Mouse (Mus musculus) MEL (cell line): Measurements from ENCODE around the gene Slc15a2. TPM values are rescaled to one million over a fixed set of nuclear protein-coding genes. Genes with fewer than 3 reads are reported as not detected.

Source experiments
- DNase-seq: peaks from one replicate; pipeline ENCODE4 v3.0.0; 2011; ENCODE audit warnings: low read depth, low spot score
- H3K27ac ChIP-seq: 2 replicates; pipeline ENCODE4 v1.5.1; 2012; ENCODE audit warnings: low read depth, mild to moderate bottlenecking, control low read depth, low read length, moderate library complexity; ENCODE audit not compliant: control insufficient read depth
- H3K27me3 ChIP-seq, 2 experiments: fragments of 150-350 bp in 1 of 2; sonication (generic) in 1 of 2; 2 replicates each; pipeline ENCODE4 v1.6.1; 2012; ENCODE audit warnings: low read length in 2 of 2, mild to moderate bottlenecking in 2 of 2, improper control_type of control experiment in 1 of 2, moderate library complexity in 1 of 2; ENCODE audit not compliant: insufficient read depth in 2 of 2, control insufficient read depth in 1 of 2
- H3K36me3 ChIP-seq, 2 experiments: 2 replicates each; pipeline ENCODE4 v1.6.1; 2012 to 2014; ENCODE audit warnings: low read length in 2 of 2, improper control_type of control experiment in 1 of 2, inconsistent platforms in 1 of 2, mild to moderate bottlenecking in 1 of 2; ENCODE audit not compliant: insufficient read depth in 2 of 2, control insufficient read depth in 1 of 2
- H3K4me1 ChIP-seq, 2 experiments: fragments of 150-350 bp in 1 of 2; sonication (generic) in 1 of 2; 2 replicates each; pipeline ENCODE4 v1.6.1; 2012; ENCODE audit warnings: low read length in 2 of 2, improper control_type of control experiment in 1 of 2, mild to moderate bottlenecking in 1 of 2; ENCODE audit not compliant: insufficient read depth in 2 of 2, control insufficient read depth in 1 of 2
- H3K4me3 ChIP-seq, 2 experiments: fragments of 150-350 bp in 1 of 2; sonication (generic) in 1 of 2; 2 replicates each; pipeline ENCODE4 v1.5.1; 2012; ENCODE audit warnings: low read depth in 2 of 2, low read length in 2 of 2, mild to moderate bottlenecking in 2 of 2, moderate library complexity in 2 of 2, control low read depth in 1 of 2, improper control_type of control experiment in 1 of 2; ENCODE audit not compliant: control insufficient read depth in 1 of 2, insufficient read depth in 1 of 2
- H3K79me2 ChIP-seq: 2 replicates; pipeline ENCODE4 v1.6.1; 2012; ENCODE audit warnings: mild to moderate bottlenecking, low read length, moderate library complexity; ENCODE audit not compliant: control insufficient read depth, poor library complexity, insufficient read depth
- H3K9ac ChIP-seq: 2 replicates; pipeline ENCODE4 v1.6.1; 2012; ENCODE audit warnings: low read depth, mild to moderate bottlenecking, control low read depth, low read length, moderate library complexity; ENCODE audit not compliant: control insufficient read depth, poor library complexity, severe bottlenecking
- H3K9me3 ChIP-seq: fragments of 150-350 bp; sonication (generic); replicated peaks from 2 replicates; pipeline ENCODE4 v1.6.1; 2012; ENCODE audit warnings: mild to moderate bottlenecking, low read length, improper control_type of control experiment, moderate library complexity; ENCODE audit not compliant: insufficient read depth
- CHD1 ChIP-seq: IDR thresholded peaks from 2 replicates; pipeline ENCODE4 v1.6.1; 2012; ENCODE audit warnings: low read depth, mild to moderate bottlenecking, inconsistent platforms, low read length, improper control_type of control experiment
- CHD2 ChIP-seq: IDR thresholded peaks from 2 replicates; pipeline ENCODE4 v1.6.1; 2011; ENCODE audit warnings: low read length, improper control_type of control experiment
- CTCF ChIP-seq, 3 experiments: IDR thresholded peaks in 2 of 3; conservative IDR thresholded peaks in 1 of 3; 2 replicates each; pipeline ENCODE4 v1.5.1; 2011 to 2012; ENCODE audit warnings: low read length in 3 of 3, low read depth in 2 of 3, mild to moderate bottlenecking in 2 of 3, improper control_type of control experiment in 1 of 3, inconsistent platforms in 1 of 3, mixed read lengths in 1 of 3, moderate library complexity in 1 of 3; ENCODE audit not compliant: control insufficient read depth in 1 of 3, insufficient read depth in 1 of 3, poor library complexity in 1 of 3, severe bottlenecking in 1 of 3
- GABPA ChIP-seq: IDR thresholded peaks from 2 replicates; pipeline ENCODE4 v1.6.1; 2012; ENCODE audit warnings: low read depth, mild to moderate bottlenecking, inconsistent platforms, low read length, improper control_type of control experiment, moderate library complexity
- MAX ChIP-seq: IDR thresholded peaks from 2 replicates; pipeline ENCODE4 v1.6.1; 2011; ENCODE audit warnings: low read length, improper control_type of control experiment
- MAZ ChIP-seq: IDR thresholded peaks from 2 replicates; pipeline ENCODE4 v1.6.1; 2012; ENCODE audit warnings: low read depth, mild to moderate bottlenecking, inconsistent platforms, low read length, improper control_type of control experiment
- MYC ChIP-seq: IDR thresholded peaks from 2 replicates; pipeline ENCODE4 v1.6.1; 2011; ENCODE audit warnings: low read depth, mild to moderate bottlenecking, low read length, improper control_type of control experiment, moderate library complexity
- NELFE ChIP-seq: IDR thresholded peaks from 2 replicates; pipeline ENCODE4 v1.6.1; 2011; ENCODE audit warnings: low read depth, low read length, improper control_type of control experiment
- POLR2A ChIP-seq, 2 experiments: IDR thresholded peaks; 2 replicates each; pipeline ENCODE4 v1.6.1; 2011 to 2012; ENCODE audit warnings: low read length in 2 of 2, mild to moderate bottlenecking in 2 of 2, control low read depth in 1 of 2, improper control_type of control experiment in 1 of 2, low read depth in 1 of 2, moderate library complexity in 1 of 2; ENCODE audit not compliant: control insufficient read depth in 1 of 2, insufficient read depth in 1 of 2, poor library complexity in 1 of 2
- POLR2AphosphoS2 ChIP-seq: IDR thresholded peaks from 2 replicates; pipeline ENCODE4 v1.6.1; 2011; ENCODE audit warnings: low read length, improper control_type of control experiment
- POLR2AphosphoS5 ChIP-seq: IDR thresholded peaks from 2 replicates; pipeline ENCODE4 v1.6.1; 2012; ENCODE audit warnings: low read depth, borderline replicate concordance, mild to moderate bottlenecking, inconsistent platforms, low read length, moderate library complexity, mixed read lengths
- RAD21 ChIP-seq: IDR thresholded peaks from 2 replicates; pipeline ENCODE4 v1.6.1; 2011; ENCODE audit warnings: mild to moderate bottlenecking, low read depth, low read length, improper control_type of control experiment
- RCOR1 ChIP-seq: IDR thresholded peaks from 2 replicates; pipeline ENCODE4 v1.6.1; 2012; ENCODE audit warnings: low read depth, mild to moderate bottlenecking, inconsistent platforms, low read length, improper control_type of control experiment
- SMC3 ChIP-seq: IDR thresholded peaks from 2 replicates; pipeline ENCODE4 v1.6.1; 2011; ENCODE audit warnings: low read depth, low read length, improper control_type of control experiment
- TBP ChIP-seq: IDR thresholded peaks from 2 replicates; pipeline ENCODE4 v1.8.0; 2011; ENCODE audit warnings: low read depth, low read length, improper control_type of control experiment
- TCF12 ChIP-seq: IDR thresholded peaks from 2 replicates; pipeline ENCODE4 v1.6.1; 2014; ENCODE audit warnings: low read depth, mild to moderate bottlenecking, inconsistent platforms, low read length, improper control_type of control experiment, moderate library complexity
- USF1 ChIP-seq: IDR thresholded peaks from 2 replicates; pipeline ENCODE4 v1.6.1; 2014; ENCODE audit warnings: low read depth, mild to moderate bottlenecking, inconsistent platforms, low read length, improper control_type of control experiment, moderate library complexity
- ZKSCAN1 ChIP-seq: IDR thresholded peaks from 2 replicates; pipeline ENCODE4 v1.6.1; 2012; ENCODE audit warnings: low read depth, mild to moderate bottlenecking, inconsistent platforms, low read length, improper control_type of control experiment, moderate library complexity
- ZMIZ1 ChIP-seq: IDR thresholded peaks from 2 replicates; pipeline ENCODE4 v1.6.1; 2012; ENCODE audit warnings: low read depth, mild to moderate bottlenecking, inconsistent platforms, low read length, improper control_type of control experiment, moderate library complexity
- ZNF384 ChIP-seq: IDR thresholded peaks from 2 replicates; pipeline ENCODE4 v1.6.1; 2012; ENCODE audit warnings: low read depth, mild to moderate bottlenecking, inconsistent platforms, low read length, improper control_type of control experiment
- polyA plus RNA-seq, 2 experiments: library from polyadenylated mRNA; stranded (reverse) in 1 of 2; unstranded in 1 of 2; fragments of >175 nt in 1 of 2; fragments of >200 nt in 1 of 2; gene quantifications; 2 replicates each; pipeline versions ENCODE4 v1.2.1 to v1.2.4; 2012; ENCODE audit warnings: low replicate concordance in 2 of 2, low read depth in 1 of 2; ENCODE audit not compliant: insufficient read length in 2 of 2, insufficient read depth in 1 of 2, missing spikeins in 1 of 2
- total RNA-seq: library from RNA; depleted of rRNA; stranded (reverse); fragments of 300-350 nt; gene quantifications from 2 replicates; pipeline ENCODE4 v1.2.3, GENCODE M21; 2012

Slc15a2 gene
- total and polyA plus RNA-seq, 3 experiments: not detected

DNA sequence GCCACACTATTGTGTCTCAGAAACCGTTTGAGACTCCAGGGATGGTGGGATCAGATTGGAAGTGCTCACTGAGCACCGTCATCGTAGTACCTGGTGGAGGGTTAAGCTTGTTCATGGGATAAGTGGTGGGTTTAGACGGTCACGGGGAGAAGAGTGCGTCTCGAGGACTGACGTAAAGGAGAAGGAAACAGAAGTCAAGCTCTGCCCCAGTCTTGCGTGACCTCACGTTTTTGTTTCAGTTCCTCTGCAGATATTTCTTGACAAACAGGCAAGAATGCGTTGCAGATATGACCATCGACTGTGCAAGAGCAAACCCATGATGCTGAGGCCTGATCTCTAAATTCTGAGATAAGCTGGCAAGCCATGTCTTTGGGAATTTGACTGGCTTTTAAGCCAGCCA is 73.0 kb downstream of the Slc15a2 start:
- TF ChIP-seq MAX (no peak), POLR2AphosphoS5 (no peak), RCOR1 (no peak), NELFE (no peak), USF1 (no peak), TCF12 (no peak), ZKSCAN1 (no peak), POLR2A (IDR thresholded peaks at IDR 0.05; ENCODE audit: control insufficient read depth in 1 of 2, insufficient read depth in 1 of 2, low read depth in 1 of 2, low read length in 2 of 2, poor library complexity in 1 of 2) (no peak), POLR2AphosphoS2 (no peak), CTCF (IDR thresholded peaks at IDR 0.05 in 2 of 3, conservative IDR thresholded peaks at IDR 0.05 in 1 of 3; ENCODE audit: control insufficient read depth in 1 of 3, insufficient read depth in 1 of 3, low read depth in 2 of 3, low read length in 3 of 3, poor library complexity in 1 of 3, severe bottlenecking in 1 of 3) (no peak), SMC3 (no peak), ZNF384 (no peak), CHD2 (no peak), CHD1 (no peak), TBP (no peak), MYC (no peak)
- H3K4me3 ChIP-seq: no peak overlapping the region
- H3K9ac ChIP-seq: no peak overlapping the region
- no peaks in the 10 kb centered on the region for H3K4me1 ChIP-seq
- no peaks in the 10 kb centered on the region for H3K27me3 ChIP-seq
- H3K79me2 ChIP-seq: no peaks in the 10 kb centered on the region
- no peaks in the 10 kb centered on the region for H3K9me3 ChIP-seq
- no peak overlapping the region for H3K27ac ChIP-seq
- no peak for DNase-seq
- H3K36me3 ChIP-seq: no peaks in the 10 kb centered on the region

DNA sequence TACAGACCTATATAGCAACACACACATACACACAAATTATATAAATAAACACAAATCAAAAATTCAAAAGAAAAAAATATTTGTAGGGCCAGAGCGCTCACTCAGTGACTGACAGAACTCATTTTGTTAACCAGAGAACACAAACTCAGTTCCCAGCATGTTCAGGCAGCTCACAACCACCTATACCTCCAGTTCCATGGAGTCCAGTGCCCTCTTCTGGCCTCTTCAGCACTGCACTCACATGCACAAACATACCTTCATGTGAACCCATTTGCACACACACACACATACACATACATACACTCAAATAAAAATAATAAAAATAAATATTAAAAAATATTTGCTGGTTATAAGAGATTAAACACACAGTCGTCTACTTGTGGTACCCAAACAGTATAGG is 74.0 kb downstream of the Slc15a2 start:
- no peaks in the 10 kb centered on the region for H3K9me3 ChIP-seq
- no peak overlapping the region for H3K9ac ChIP-seq
- H3K27me3 ChIP-seq: no peaks in the 10 kb centered on the region
- no peaks in the 10 kb centered on the region for H3K36me3 ChIP-seq
- H3K27ac ChIP-seq: no peak overlapping the region
- no peak overlapping the region for H3K4me3 ChIP-seq
- no peaks in the 10 kb centered on the region for H3K79me2 ChIP-seq
- no peak for TF ChIP-seq CHD2
- peak; percentile 35 for TF ChIP-seq SMC3
- peak in 2 of 3 experiments; percentile 30 to 31; a peak in 3 of 6 replicates for TF ChIP-seq CTCF (IDR thresholded peaks at IDR 0.05 in 2 of 3, conservative IDR thresholded peaks at IDR 0.05 in 1 of 3; ENCODE audit: control insufficient read depth in 1 of 3, insufficient read depth in 1 of 3, low read depth in 2 of 3, low read length in 3 of 3, poor library complexity in 1 of 3, severe bottlenecking in 1 of 3)
- TF ChIP-seq RAD21: peak; percentile 34
- peak; percentile 8 for DNase-seq
- H3K4me1 ChIP-seq: no peaks in the 10 kb centered on the region

GRCm38 (mm10) chr16:36709405-36709804 is 75.4 kb downstream of the Slc15a2 start:
- no peak overlapping the region for H3K9ac ChIP-seq
- no peaks in the 10 kb centered on the region for H3K4me1 ChIP-seq
- no peak overlapping the region for H3K27ac ChIP-seq

More at GRCm38 (mm10) chr16:36709405-36709804, 75.4 kb downstream of the Slc15a2 start:
- Histone ChIP-seq H3K27me3 (no peaks in the 10 kb centered on the region), H3K36me3 (no peaks in the 10 kb centered on the region), H3K4me3 (no peak overlapping the region), H3K9me3 (no peaks in the 10 kb centered on the region), H3K79me2 (no peaks in the 10 kb centered on the region)
- TF ChIP-seq GABPA: no peak
- no peak for TF ChIP-seq MAZ
- TF ChIP-seq ZMIZ1: no peak
- DNase-seq: no peak
